Mouse (Mus musculus): ENCODE measurements around the gene Sytl2. TPM values are rescaled to one million over a fixed set of nuclear protein-coding genes. Genes with fewer than 3 reads are reported as not detected.
A peak's percentile ranks its signal among the peaks of the same experiment; 100 is the strongest.

The Sytl2 gene
- total and polyA plus RNA-seq, 2 experiments from 2014 or later = 7.3 to 11.4 TPM

GRCm38 (mm10) chr7:90270141-90270540 lies 31.9 kb upstream of the Sytl2 start:
- Histone ChIP-seq H3K4me3 (ENCODE audit: low read length) (no peak overlapping the region), H3K27ac (no peak overlapping the region)
- no peak for ATAC-seq

GRCm38 (mm10) chr7:90274561-90275100 lies 27.4 kb upstream of the Sytl2 start:
- ATAC-seq = no peak
- no peak for TF ChIP-seq CTCF (IDR thresholded peaks at IDR 0.05; ENCODE audit: low read depth)
- Histone ChIP-seq H3K4me1 (ENCODE audit: insufficient read depth, low read length) (no peaks in the 10 kb centered on the region), H3K4me2 (ENCODE audit: low read depth, low read length) (no peak overlapping the region), H3K27ac (no peak overlapping the region), H3K36me3 (ENCODE audit: insufficient read depth, low read length) (no peaks in the 10 kb centered on the region), H3K27me3 (ENCODE audit: insufficient read depth, low read length) (no peaks in the 10 kb centered on the region), H3K9me3 (ENCODE audit: low read length) (no peaks in the 10 kb centered on the region), H3K4me3 (ENCODE audit: low read length) (no peak overlapping the region), H3K9ac (replicated peaks; ENCODE audit: low read length) (no peak overlapping the region)
- peak; percentile 35 for DNase-seq (ENCODE audit: low spot score)
- 48% methylated on average over 11 of the region's 11 CpGs for WGBS

More at GRCm38 (mm10) chr7:90270141-90270540, 31.9 kb upstream of the Sytl2 start:
- Histone ChIP-seq H3K4me2 (ENCODE audit: low read depth, low read length) (no peak overlapping the region), H3K4me1 (ENCODE audit: insufficient read depth, low read length) (no peaks in the 10 kb centered on the region), H3K9ac (replicated peaks; ENCODE audit: low read length) (no peak overlapping the region), H3K9me3 (ENCODE audit: low read length) (no peaks in the 10 kb centered on the region), H3K27me3 (ENCODE audit: insufficient read depth, low read length) (no peaks in the 10 kb centered on the region), H3K36me3 (ENCODE audit: insufficient read depth, low read length) (no peaks in the 10 kb centered on the region)
- no peak for DNase-seq (ENCODE audit: low spot score)
- WGBS = 86% methylated on average over 3 of the region's 3 CpGs
- TF ChIP-seq CTCF (IDR thresholded peaks at IDR 0.05; ENCODE audit: low read depth) = no peak

GRCm38 (mm10) chr7:90277246-90277645 lies 24.8 kb upstream of the Sytl2 start:
- Histone ChIP-seq H3K27me3 (ENCODE audit: insufficient read depth, low read length) (no peaks in the 10 kb centered on the region), H3K4me2 (ENCODE audit: low read depth, low read length) (no peak overlapping the region), H3K36me3 (ENCODE audit: insufficient read depth, low read length) (no peaks in the 10 kb centered on the region), H3K9ac (replicated peaks; ENCODE audit: low read length) (no peak overlapping the region), H3K4me1 (ENCODE audit: insufficient read depth, low read length) (no peaks in the 10 kb centered on the region), H3K9me3 (ENCODE audit: low read length) (no peaks in the 10 kb centered on the region), H3K27ac (no peak overlapping the region), H3K4me3 (ENCODE audit: low read length) (no peak overlapping the region)
- DNase-seq (ENCODE audit: low spot score) (no peak), ATAC-seq (no peak)
- no peak for TF ChIP-seq CTCF (IDR thresholded peaks at IDR 0.05; ENCODE audit: low read depth)
- 89% methylated on average over 3 of the region's 3 CpGs for WGBS

GRCm38 (mm10) chr7:90277769-90278168 lies 24.3 kb upstream of the Sytl2 start:
- Histone ChIP-seq H3K9me3 (ENCODE audit: low read length) (no peaks in the 10 kb centered on the region), H3K4me3 (ENCODE audit: low read length) (no peak overlapping the region), H3K27ac (no peak overlapping the region), H3K36me3 (ENCODE audit: insufficient read depth, low read length) (no peaks in the 10 kb centered on the region), H3K9ac (replicated peaks; ENCODE audit: low read length) (no peak overlapping the region), H3K4me1 (ENCODE audit: insufficient read depth, low read length) (no peaks in the 10 kb centered on the region), H3K4me2 (ENCODE audit: low read depth, low read length) (no peak overlapping the region), H3K27me3 (ENCODE audit: insufficient read depth, low read length) (no peaks in the 10 kb centered on the region)
- 85% methylated on average over 4 of the region's 4 CpGs for WGBS
- ATAC-seq (no peak), DNase-seq (ENCODE audit: low spot score) (no peak)
- no peak for TF ChIP-seq CTCF (IDR thresholded peaks at IDR 0.05; ENCODE audit: low read depth)

GRCm38 (mm10) chr7:90279136-90279535 lies 22.9 kb upstream of the Sytl2 start:
- no peak overlapping the region for H3K27ac ChIP-seq
- no peaks in the 10 kb centered on the region for H3K27me3 ChIP-seq (ENCODE audit: insufficient read depth, low read length)
- DNase-seq (ENCODE audit: low spot score) (no peak), ATAC-seq (no peak)
- H3K36me3 ChIP-seq (ENCODE audit: insufficient read depth, low read length) = no peaks in the 10 kb centered on the region
- no peaks in the 10 kb centered on the region for H3K9me3 ChIP-seq (ENCODE audit: low read length)
- WGBS = 87% methylated on average over 4 of the region's 4 CpGs
- no peaks in the 10 kb centered on the region for H3K4me1 ChIP-seq (ENCODE audit: insufficient read depth, low read length)
- H3K9ac ChIP-seq (replicated peaks; ENCODE audit: low read length) = no peak overlapping the region
- TF ChIP-seq CTCF (IDR thresholded peaks at IDR 0.05; ENCODE audit: low read depth) = no peak
- H3K4me2 ChIP-seq (ENCODE audit: low read depth, low read length) = no peak overlapping the region
- no peak overlapping the region for H3K4me3 ChIP-seq (ENCODE audit: low read length)

GRCm38 (mm10) chr7:90280274-90280875 lies 21.7 kb upstream of the Sytl2 start:
- TF ChIP-seq CTCF (IDR thresholded peaks at IDR 0.05; ENCODE audit: low read depth) = peak; percentile 54
- peak; percentile 17 for DNase-seq (ENCODE audit: low spot score)

GRCm38 (mm10) chr7:90280878-90281277 lies 21.2 kb upstream of the Sytl2 start:
- TF ChIP-seq CTCF (IDR thresholded peaks at IDR 0.05; ENCODE audit: low read depth) = no peak
- no peak overlapping the region for H3K4me2 ChIP-seq (ENCODE audit: low read depth, low read length)
- ATAC-seq = no peak
- H3K27ac ChIP-seq = no peak overlapping the region
- no peaks in the 10 kb centered on the region for H3K27me3 ChIP-seq (ENCODE audit: insufficient read depth, low read length)
- no peaks in the 10 kb centered on the region for H3K9me3 ChIP-seq (ENCODE audit: low read length)
- no peaks in the 10 kb centered on the region for H3K4me1 ChIP-seq (ENCODE audit: insufficient read depth, low read length)
- 68% methylated on average over 8 of the region's 8 CpGs for WGBS
- H3K4me3 ChIP-seq (ENCODE audit: low read length) = no peak overlapping the region
- no peaks in the 10 kb centered on the region for H3K36me3 ChIP-seq (ENCODE audit: insufficient read depth, low read length)
- no peak for DNase-seq (ENCODE audit: low spot score)
- H3K9ac ChIP-seq (replicated peaks; ENCODE audit: low read length) = no peak overlapping the region

More at GRCm38 (mm10) chr7:90280274-90280875, 21.7 kb upstream of the Sytl2 start:
- H3K27ac ChIP-seq = no peak overlapping the region
- no peaks in the 10 kb centered on the region for H3K36me3 ChIP-seq (ENCODE audit: insufficient read depth, low read length)
- no peak overlapping the region for H3K4me3 ChIP-seq (ENCODE audit: low read length)
- no peaks in the 10 kb centered on the region for H3K9me3 ChIP-seq (ENCODE audit: low read length)
- no peak overlapping the region for H3K4me2 ChIP-seq (ENCODE audit: low read depth, low read length)
- 65% methylated on average over 11 of the region's 11 CpGs for WGBS
- H3K9ac ChIP-seq (replicated peaks; ENCODE audit: low read length) = no peak overlapping the region
- ATAC-seq = no peak
- no peaks in the 10 kb centered on the region for H3K27me3 ChIP-seq (ENCODE audit: insufficient read depth, low read length)
- no peaks in the 10 kb centered on the region for H3K4me1 ChIP-seq (ENCODE audit: insufficient read depth, low read length)

Data from hindbrain, postnatal 0 days (tissue).